Mouse (Mus musculus): ENCODE measurements at regions not wholly inside any gene's neighbourhood (a gene's known extent, or its start where the extent isn't known, plus 50 kb on each side); places are given as distances from the start of the nearest gene placed in this dataset.

DNA sequence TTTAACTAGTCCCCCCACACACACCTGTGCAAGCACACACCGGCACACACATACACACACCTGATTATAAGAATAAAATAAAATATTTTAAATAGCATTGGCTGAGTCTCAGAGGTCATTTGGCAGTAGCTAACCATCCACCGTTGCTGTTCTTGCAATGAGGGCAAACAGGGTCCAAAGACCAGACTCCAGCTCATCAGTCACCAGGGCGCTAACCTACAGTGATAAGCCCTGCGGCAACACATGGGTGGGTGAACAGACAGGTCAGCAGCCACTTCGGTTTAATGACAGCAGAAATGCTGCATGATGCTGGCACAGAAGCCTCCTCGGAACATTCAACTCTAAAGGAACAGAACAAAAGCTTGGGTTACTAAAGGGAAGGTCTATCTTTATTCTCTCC is 54.9 kb downstream of the Tas2r134 start:
- DNase-seq (ENCODE audit: low read depth, low spot score), result no peak

DNA sequence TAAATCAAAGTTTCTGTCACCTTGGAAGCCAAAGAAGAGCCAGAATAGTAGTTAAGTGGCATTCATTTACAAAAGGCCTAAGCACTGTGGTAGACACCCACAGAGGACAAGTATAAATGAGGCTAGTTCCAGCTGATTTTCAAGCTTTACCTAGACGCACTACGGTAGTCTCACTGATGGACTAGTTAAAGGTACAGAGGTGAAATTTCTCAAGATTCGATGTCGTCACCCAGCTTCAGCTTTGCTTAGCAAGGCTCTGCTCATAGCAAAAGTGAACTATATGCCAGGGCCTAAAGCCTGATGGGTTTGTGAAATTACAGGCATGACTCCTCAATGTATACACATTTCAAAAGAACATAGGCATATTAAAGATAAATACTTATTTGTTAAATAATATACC is 55.4 kb downstream of the Tas2r134 start:
- no peak for DNase-seq (ENCODE audit: low read depth, low spot score)

DNA sequence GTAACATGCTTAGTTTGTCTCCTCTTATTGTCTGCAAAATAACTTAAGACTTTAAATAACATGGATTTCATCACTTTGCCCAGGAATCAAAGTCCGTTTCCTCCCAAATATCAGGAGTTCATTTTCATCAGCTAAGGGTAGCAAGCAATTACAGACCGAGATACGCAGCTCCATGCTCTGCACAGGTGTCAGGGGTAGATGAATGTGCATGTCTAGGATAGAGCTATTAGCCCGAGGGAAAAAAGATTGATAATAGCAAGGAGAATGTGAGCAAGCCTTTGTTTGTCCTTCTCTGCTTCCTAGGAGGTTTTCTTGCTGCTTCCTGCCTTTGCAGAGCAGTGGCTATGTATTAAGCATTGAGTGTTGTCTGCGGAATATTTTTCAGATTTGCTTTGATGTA is 77.8 kb downstream of the Tas2r134 start:
- no peak for DNase-seq (ENCODE audit: low read depth, low spot score)

DNA sequence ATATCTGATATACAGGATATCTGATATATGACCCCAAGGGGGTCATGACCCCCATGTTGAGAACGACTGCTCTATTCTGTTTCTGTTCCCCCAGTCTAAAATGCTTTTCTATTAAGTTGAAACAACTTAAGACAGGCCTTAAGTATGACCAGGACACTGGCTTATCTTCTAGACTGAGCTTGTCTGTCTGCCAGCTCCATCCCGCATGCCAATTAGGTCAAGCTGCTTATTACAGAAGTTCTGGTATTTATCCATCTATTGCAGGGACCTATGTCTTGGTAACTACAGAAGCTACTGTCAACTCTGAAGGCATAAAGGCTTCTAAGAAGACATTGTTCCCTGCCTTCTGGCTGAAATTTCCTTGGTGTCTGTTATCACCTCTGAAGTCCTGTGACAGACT is 81.4 kb downstream of the Tas2r134 start:
- no peak for DNase-seq (ENCODE audit: low read depth, low spot score)

DNA sequence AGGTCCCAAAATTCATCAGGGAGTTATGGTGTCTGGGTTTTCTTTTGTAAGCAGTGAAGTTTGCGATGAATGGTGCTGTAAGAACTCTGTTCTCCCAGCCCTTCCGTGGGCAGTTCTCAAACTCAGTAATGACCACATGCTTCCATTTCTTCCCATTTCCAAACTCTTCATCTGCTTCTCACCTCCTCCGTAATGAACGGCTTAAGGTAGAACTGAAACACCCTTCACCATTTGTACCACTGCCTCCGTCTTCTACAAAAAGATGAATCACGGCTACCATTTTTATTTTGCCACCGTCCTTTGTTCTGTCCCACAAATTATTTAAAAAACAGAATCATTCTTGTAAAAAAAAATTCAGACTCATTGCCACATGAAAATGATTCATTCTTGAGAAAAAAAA is 85.3 kb downstream of the Tas2r134 start:
- DNase-seq (ENCODE audit: low read depth, low spot score), result no peak

DNA sequence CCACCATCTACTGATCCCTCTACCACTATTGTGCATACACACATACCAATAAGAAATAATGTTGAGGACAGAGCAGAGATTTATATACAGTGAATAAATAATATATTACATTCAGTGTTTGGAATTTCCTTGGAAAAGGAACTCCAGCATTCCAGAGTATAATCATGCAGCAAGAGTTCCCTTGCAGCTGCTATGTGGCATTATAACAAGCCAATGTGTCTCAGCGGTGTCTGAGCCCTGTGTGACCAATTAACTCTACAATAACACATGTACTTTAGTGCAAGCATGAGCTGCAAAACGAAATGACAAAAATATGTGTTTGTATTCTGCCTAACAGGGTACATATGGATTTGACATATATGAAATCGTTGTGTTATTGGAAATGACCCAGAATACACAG is 103.5 kb downstream of the Tas2r134 start:
- no peak for DNase-seq (ENCODE audit: low read depth, low spot score)

DNA sequence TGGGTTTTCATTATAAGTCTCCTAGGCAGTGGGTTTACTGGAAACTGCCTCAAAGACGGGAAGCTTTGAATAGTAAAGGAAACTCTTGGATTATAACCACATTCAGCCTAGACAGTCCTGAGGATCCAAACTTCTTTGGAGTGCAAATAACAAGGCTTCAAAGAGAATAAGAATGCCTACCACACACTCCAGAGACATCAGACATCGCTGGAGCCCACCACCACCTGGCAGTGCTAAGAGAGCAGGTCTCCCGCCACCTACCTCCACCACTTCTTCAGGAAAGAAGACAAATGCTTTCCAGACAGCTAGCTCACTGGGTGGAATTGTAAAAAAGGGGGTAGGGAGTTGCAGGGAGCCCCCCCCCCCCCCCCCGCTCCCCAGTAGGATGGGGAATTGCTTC is 104.4 kb downstream of the Tas2r134 start:
- no peak for DNase-seq (ENCODE audit: low read depth, low spot score)

DNA sequence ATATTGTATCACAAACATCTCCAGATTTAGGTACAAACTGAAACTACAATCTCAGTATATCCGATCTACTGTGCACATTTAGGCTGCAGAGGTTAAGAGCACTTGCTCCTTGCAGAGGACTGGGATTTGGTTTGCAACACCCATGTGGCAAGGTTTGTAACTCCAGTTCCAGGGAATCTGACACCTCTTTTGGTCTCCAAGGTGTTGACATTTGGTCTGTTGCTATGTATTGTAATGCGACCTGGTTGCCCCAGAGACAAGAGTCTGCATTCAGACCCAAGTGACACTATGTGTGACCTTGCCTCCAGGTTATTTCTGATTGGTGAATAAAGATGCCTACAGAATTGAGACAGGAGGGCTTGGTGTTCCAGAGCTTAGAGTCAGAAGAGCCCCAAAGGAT is 105.0 kb downstream of the Tas2r134 start:
- DNase-seq (ENCODE audit: low read depth, low spot score), result peak; percentile 47

DNA sequence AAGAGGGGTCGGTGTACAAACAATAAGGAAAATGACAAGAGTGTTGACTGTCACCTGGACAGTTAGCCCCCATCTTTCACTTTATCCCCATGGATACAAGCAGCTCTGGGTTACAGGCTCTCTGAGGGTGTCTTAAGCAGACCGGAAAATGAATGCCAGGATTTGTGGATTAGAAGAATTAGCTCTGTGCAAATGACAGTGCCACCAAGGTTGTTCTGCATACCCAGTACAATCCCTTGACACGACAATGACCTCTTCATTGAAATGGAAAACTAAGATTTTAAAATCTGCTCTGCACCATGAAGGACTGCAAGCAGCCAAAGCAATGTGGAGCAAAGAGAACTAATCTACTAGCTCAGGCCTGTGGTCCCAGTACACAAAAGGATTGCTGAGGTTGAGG is 105.9 kb downstream of the Tas2r134 start:
- DNase-seq (ENCODE audit: low read depth, low spot score), result no peak

DNA sequence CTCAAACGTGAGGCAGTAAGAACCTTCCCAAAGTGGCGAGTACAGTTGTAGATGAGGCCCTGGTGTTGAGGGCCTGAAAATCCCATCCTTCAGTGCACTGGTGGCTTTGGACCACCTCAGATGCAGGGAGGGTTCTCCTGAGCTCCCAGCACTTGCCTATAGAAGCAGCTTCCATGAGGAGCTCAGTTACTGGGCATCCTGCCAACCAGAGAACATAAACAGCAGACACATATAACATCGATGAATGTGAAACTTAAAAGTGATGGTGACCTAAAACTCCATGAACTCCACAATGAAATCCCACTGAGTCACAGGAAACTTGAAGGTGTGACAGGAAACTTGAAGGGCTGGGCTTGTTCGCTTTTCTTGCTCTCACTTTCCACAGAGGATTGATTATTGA is 109.1 kb downstream of the Tas2r134 start:
- DNase-seq (ENCODE audit: low read depth, low spot score), result no peak

DNA sequence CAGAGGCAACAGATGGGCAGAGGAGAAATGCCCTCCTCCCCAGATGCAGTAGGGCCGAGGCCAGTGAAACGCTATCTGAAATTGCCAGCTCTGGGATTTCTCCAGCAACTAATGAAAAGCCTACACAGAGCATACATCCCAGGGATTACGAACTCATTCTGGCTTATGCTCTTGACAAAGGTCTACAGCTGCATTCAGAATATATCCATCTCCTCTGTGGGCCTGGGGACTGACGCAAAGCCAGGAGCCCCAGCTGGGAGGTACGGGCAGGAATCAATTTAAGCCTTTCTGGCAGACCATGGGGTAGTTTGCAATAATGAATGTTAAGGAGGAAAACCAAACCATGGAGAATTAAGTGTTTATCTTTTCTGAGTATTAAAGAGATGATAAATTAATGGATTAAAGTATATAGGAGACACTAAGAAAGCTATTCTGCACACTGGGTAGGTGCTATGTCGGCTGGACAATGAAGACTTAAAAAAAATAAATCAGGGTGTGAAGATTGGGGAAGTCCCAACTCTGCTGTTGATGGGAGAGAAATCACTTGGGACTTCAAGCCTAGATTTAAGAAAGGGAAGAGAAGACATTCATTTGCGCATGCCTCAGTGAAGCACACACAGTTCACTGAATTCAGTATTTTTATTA is 120.5 kb downstream of the Tas2r134 start:
- no peak for DNase-seq (ENCODE audit: low read depth, low spot score)

DNA sequence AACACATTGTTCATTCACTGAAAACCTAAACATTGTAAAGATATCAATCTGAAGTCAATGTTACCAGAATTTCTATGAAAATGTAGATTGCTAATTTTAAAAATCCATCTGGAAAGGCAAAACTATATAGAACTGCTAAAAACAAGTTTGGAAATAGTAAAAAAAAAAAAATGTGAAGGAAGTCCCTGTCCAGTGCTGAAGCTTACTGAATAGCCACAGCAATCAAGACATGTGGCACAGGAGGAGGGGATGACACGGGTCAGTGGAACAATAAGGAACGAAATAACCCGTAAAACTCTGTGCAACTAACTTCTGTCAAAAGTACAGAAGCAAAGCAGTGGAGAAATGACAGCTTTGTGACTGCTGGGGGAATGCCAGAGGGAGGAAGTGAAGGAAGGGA is 121.9 kb downstream of the Tas2r134 start:
- DNase-seq (ENCODE audit: low read depth, low spot score), result no peak

DNA sequence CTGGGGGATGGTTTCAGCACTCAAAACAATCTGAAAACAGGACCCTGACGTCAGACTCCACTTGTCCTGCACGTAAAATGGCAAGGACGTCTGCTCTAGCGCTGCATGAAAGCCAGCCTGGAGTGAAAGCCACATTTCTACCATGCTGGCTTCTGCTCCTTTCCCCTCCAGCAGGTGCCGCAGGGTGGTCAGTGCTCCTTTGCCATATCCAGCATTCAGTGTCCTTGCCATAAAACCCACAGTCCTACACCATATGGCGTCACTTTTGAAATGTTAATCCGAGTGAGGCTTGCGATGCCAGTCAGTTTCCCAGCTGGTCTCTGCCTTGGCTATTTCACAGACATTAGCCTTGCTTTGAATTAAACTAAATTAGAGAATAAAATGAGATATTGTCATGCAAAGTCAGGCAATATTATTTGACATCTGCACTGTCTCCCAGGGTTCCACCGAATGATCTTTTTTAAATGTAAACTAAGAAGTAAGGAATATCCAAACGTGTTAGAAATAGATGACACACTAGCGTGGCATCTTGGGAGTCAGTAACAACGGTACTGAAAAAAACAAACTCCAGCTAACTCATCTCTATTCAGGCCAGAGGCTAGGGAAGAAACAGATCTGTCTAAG is 125.7 kb downstream of the Tas2r134 start:
- DNase-seq (ENCODE audit: low read depth, low spot score), result peak; percentile 33

DNA sequence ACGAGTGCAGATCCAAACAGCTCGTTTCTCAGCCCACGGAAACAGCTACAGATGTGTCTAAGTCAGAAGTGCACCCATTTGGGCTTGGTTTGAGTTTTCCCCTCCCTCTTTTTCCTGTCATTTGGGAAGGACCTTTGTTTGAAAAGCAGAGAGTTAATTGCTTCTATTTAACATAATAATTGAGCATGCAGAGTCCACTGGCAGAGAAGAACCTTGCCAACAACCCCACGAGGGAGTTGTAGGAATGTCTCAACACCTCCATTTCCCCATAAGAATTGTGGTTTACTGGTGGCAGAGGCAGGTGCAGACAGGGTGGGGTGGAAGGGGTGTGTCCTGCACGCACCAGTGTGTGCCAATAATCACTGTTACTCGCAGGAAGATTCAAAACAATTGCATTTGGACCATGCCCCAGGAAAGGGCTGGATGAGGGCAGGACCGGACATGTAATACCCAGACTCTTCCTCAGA is 126.3 kb downstream of the Tas2r134 start:
- DNase-seq (ENCODE audit: low read depth, low spot score), result peak; percentile 91

DNA sequence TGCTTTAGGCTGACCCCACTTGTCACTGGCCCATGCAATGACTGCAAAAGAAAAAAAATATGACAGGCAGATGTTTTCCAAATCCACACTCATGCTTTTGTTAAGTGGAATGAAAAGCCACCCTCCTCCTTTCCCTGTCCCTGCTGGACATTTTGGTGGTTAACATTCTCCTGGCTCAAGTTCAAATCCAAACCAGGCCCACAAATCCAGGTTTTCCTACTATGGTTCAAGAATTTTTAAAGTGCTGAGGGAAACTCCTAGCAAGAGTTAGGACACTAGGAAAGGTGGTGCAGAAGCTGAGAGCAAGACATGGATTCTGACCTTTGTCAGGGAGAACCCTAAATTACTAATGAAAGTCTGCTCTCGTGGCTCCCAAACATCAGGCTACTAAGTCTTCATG is 130.1 kb downstream of the Tas2r134 start:
- DNase-seq (ENCODE audit: low read depth, low spot score), result no peak

DNA sequence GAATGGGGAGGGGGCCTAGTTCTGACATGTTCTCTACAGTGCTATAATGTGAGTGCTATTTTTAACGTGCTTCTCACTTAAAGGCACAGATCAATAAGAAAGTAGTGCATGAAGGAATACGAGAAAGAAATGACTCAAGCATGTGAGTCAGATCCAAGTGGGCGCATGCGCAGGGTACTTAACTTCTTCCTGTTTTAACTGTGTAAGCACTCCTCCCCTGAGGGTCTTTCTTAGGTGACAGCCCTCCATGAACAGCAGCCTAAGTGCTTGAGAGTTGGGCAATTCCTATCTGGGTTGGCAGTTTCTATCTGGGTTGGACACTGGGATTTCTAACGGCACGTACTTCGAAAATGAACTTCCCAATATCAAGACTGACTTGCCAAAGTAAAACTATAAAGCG is 130.8 kb downstream of the Tas2r134 start:
- no peak for DNase-seq (ENCODE audit: low read depth, low spot score)

DNA sequence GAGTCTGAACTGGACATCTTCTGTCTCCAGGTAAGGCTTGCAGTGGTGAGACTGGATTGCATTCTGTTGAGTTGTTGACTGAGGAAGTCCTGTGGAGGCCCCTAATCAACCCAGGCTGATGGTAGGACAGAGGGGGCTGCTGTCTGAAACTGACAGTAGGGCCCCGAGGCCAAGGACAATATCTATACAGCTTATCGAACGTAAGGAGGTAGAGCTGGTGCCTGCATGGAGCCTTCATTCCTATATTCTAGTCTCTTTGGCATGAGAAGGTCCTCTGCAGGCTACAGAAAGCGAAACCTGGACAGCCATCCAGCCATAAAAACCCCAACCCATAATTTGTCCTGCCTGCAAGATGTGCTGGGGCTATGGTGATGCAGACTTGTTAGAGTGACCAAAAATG is 135.6 kb downstream of the Tas2r134 start:
- DNase-seq (ENCODE audit: low read depth, low spot score), result no peak

DNA sequence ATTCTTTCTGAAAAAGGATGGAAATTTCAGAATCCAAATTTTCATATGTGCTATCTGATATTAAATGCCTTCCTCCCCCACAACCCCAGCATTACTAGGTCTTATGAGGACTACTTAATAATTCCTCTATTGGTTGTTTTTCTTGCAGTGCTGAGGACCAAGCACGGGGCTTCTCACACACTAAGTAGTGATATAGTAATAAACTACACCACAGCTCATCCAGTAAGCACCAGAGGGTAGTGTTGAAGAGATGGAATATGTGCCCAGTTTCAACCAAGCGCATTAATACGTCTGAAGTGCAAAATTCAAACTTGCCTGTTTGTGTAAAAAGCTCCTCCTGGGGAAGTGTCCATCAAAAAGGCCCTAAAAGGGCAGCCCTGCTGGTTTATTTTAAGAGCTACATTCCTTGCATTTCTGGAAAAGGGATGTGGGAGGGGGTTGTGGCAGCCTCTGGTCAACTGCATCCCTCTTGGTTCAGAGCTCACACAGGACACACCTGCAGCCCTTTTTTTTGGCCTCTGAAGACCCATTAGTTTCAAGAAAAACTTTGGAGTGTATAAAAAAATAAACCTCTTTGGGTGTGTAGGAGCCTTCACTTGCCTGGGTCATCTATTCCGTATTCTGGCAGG is 140.3 kb downstream of the Tas2r134 start:
- DNase-seq (ENCODE audit: low read depth, low spot score), result no peak

DNA sequence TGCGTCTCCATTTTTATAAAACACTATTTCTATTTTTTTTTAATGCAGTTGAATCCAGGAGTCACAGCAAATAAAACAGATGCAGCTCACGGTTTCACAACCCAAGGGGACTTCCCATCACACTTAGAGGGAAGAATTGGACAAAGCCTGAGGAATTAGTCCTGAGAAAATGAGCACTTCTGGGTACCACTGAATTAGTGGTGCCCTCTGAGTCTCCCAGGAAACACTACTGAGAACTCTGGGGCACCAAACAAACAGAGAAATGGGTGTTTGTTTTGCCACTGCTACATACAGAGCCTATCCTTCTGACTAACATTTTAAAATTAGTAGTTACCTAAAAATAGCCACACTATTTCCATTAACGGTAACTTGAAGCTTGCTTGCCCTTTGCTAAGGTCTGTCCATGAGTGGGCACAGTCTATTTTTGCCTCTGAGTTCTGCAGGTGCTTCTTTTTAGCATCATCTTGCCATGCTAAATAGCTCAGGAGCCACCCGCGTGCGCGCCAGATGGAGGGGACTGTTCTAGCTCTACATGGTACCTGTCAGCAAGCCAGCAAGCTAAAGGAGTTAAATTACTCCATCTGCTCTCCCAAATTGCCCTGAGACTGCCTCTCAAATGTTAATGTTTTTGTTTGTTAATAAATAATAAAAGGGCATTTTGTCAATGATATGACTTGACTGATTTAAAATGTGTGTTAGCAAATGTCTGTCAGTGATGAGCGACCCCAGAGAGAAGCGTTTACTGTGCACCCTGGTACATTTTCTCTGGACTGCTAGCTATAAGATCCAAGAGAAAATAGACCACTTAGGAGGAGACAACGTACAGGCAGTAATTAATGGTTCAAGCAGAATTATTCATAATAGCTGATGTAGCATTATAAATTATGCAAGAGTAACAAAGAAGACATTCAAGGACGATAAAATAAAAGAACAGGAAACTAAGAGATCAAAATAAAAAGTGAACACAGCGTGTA is 141.3 kb downstream of the Tas2r134 start:
- DNase-seq (ENCODE audit: low read depth, low spot score), result no peak

DNA sequence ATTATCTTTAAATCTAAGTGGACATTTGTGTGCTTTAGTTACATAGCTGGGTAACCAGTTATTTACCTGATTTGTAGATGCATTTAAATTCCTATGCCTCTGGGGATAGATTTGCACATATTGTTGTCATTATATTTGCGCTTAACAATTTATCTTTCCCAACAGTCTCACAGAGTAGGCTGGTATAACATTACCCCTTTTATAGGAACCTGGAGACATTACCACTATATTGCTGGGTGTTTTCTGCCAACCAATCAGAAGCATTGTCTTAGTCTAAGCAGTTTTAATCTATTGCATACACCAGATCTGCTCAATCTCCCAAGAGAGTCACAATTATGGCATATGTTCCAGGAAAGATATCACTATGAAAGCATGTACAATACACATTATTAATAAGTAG is 149.8 kb downstream of the Rbm43 start:
- no peak for DNase-seq (ENCODE audit: low read depth, low spot score)

DNA sequence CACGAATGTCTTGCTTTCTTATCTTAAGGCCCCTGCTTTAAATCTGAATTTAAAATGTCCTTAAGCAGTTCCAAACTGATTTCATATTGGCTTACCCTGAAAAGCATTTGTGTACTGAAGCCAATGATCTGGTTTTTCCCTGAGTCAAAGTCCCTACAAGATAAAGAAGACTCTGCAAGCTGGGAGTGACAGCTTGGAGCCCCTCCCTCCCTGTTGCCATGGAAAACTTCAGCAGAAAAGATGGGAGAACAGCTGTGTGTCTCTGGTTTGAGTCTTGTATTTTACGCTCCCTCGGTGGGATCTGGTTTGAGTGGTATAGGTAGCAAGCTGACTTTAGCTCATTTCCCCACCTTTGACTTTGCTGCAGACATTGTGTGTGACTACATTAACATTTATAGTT is 146.1 kb downstream of the Rbm43 start:
- no peak for DNase-seq (ENCODE audit: low read depth, low spot score)

DNA sequence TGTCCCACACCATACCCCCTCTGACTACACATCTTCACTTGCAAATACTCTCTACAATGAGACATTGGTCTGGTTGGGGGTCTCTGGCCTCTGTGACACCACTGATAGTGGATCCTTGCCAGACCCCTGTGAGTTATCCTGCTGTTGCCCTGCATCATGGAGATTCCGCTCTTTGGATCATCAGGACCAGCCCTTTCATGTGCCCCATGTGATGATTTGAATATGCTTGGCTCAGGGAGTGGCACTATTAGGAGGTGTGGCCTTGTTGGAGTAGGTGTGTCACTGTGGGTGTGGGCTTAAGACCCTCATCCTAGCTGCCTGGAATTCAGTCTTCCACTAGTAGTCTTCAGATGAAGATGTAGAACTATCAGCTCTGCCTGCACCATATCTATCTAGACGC is 141.7 kb downstream of the Rbm43 start:
- peak; percentile 30 for DNase-seq (ENCODE audit: low read depth, low spot score)

All from R1 (cell line).